Comparison of ENCODE assay signal across 13 mouse cellular contexts in genomic region chr17:10333321-10333720, GRCm38 (mm10). TPM values are rescaled to one million over a fixed set of nuclear protein-coding genes. Genes with fewer than 3 reads are reported as not detected.
A peak's percentile ranks its signal among the peaks of the same experiment; 100 is the strongest.
DNase-seq lines count a peak whose midpoint lies in the region; ATAC-seq and TF ChIP-seq lines count a peak whose summit lies in the region.
"Had no signal": no experiment of that assay in that cellular context is flagged by ENCODE, and none has a peak within 500 bp of the region (broad histone marks: within the 10 kb centered on the region; RNA-seq: fewer than 3 reads in every experiment).

No protein-coding gene starts in this region.

- intact Hi-C loops in heart, postnatal 36 days (cut with DNase I): loop anchor here (10.0 kb wide), 2 partner anchors 411 to 511 kb away; partner anchors contain the start of genes Pacrg and Prkn

- H3K9ac ChIP-seq in heart, embryonic 14.5 days (ENCODE audit: low read length): peak overlapping the region; percentile 28; the same call in 1 of the 2 replicates
- no peak overlapping the region for H3K9ac ChIP-seq in forebrain, embryonic 14.5 days (ENCODE audit: low read length)
- H3K9ac ChIP-seq in midbrain, embryonic 11.5 days (ENCODE audit: low read length): 0 out of 2 replicates have a peak overlapping the region, but pooled peaks have one; percentile 9
- H3K9ac ChIP-seq: liver, embryonic 13.5 days had no signal

- H3K4me3 ChIP-seq in heart, embryonic 14.5 days (ENCODE audit: control insufficient read depth in 1 of 2, insufficient read depth in 1 of 2, low read depth in 1 of 2, low read length in 2 of 2): no peak overlapping the region
- no peak overlapping the region for H3K4me3 ChIP-seq in cortical plate, adult 2 months (ENCODE audit: insufficient read depth, low read length)
- no peak overlapping the region for H3K4me3 ChIP-seq in forebrain, embryonic 14.5 days (ENCODE audit: low read depth, low read length)
- no peak overlapping the region for H3K4me3 ChIP-seq in midbrain, embryonic 11.5 days (ENCODE audit: low read depth, low read length)
- H3K4me3 ChIP-seq: liver, embryonic 13.5 days had no signal

- no peak for DNase-seq in heart, postnatal 36 days
- no peak for DNase-seq in forebrain, embryonic 14.5 days (ENCODE audit: low spot score)
- no peak for DNase-seq in midbrain, embryonic 11.5 days (ENCODE audit: low spot score, missing footprints)
- no peak for DNase-seq in retina, embryonic 14.5 days (ENCODE audit: low spot score)
- no peak for DNase-seq in embryo, embryonic 10.5 days (ENCODE audit: low spot score)
- no peak for DNase-seq in spleen, adult 12 weeks (ENCODE audit: low spot score)
- DNase-seq: cerebellum, adult 2 months; kidney, adult 2 months; liver, embryonic 13.5 days; lung, postnatal 14 days had no signal

- no peaks in the 10 kb centered on the region for H3K27me3 ChIP-seq in heart, embryonic 14.5 days (ENCODE audit: control insufficient read depth, insufficient read depth, low read length)
- H3K27me3 ChIP-seq in forebrain, embryonic 14.5 days (replicated peaks; ENCODE audit: control insufficient read depth, insufficient read depth, low read length): no peaks in the 10 kb centered on the region
- H3K27me3 ChIP-seq in midbrain, embryonic 11.5 days (ENCODE audit: control insufficient read depth, insufficient read depth, low read length): no peaks in the 10 kb centered on the region
- H3K27me3 ChIP-seq: CH12.LX had no signal

- H3K4me2 ChIP-seq in heart, embryonic 14.5 days (ENCODE audit: low read length): no peak overlapping the region
- H3K4me2 ChIP-seq in forebrain, embryonic 14.5 days (ENCODE audit: low read length): no peak overlapping the region
- H3K4me2 ChIP-seq in midbrain, embryonic 11.5 days: no peak overlapping the region
- H3K4me2 ChIP-seq: liver, embryonic 13.5 days had no signal

- H3K36me3 ChIP-seq in heart, embryonic 14.5 days (ENCODE audit: control insufficient read depth, insufficient read depth, low read length): no peaks in the 10 kb centered on the region
- H3K36me3 ChIP-seq in forebrain, embryonic 14.5 days (ENCODE audit: control insufficient read depth, insufficient read depth, low read length): no peaks in the 10 kb centered on the region
- H3K36me3 ChIP-seq in midbrain, embryonic 11.5 days (ENCODE audit: control insufficient read depth, insufficient read depth, low read length): no peaks in the 10 kb centered on the region
- H3K36me3 ChIP-seq: liver, embryonic 13.5 days had no signal

- 45% methylated on average over 8 of the region's 8 CpGs for WGBS in heart, embryonic 14.5 days
- 88% methylated on average over 8 of the region's 8 CpGs for WGBS in forebrain, embryonic 14.5 days
- 92% methylated on average over 8 of the region's 8 CpGs for WGBS in midbrain, embryonic 11.5 days

- TF ChIP-seq CTCF in cortical plate, adult 2 months (IDR thresholded peaks at IDR 0.05; ENCODE audit: extremely low read depth, insufficient read depth, low read length): no peak

- no peaks in the 10 kb centered on the region for H3K9me3 ChIP-seq in heart, embryonic 14.5 days (ENCODE audit: control insufficient read depth, low read length)
- H3K9me3 ChIP-seq in forebrain, embryonic 14.5 days (replicated peaks; ENCODE audit: control insufficient read depth, low read length): no peaks in the 10 kb centered on the region
- H3K9me3 ChIP-seq in midbrain, embryonic 11.5 days (ENCODE audit: control insufficient read depth, low read length): no peaks in the 10 kb centered on the region
- H3K9me3 ChIP-seq: liver, embryonic 13.5 days had no signal

- H3K27ac ChIP-seq in heart, embryonic 14.5 days (replicated peaks in 1 of 2; ENCODE audit: control insufficient read depth in 1 of 2, insufficient read depth in 1 of 2, low read depth in 2 of 2, low read length in 2 of 2): peak overlapping the region; percentile 38 to 98
- 0 out of 2 replicates have a peak overlapping the region, but pooled peaks have one; percentile 41 for H3K27ac ChIP-seq in cortical plate, adult 2 months (ENCODE audit: insufficient read depth, low read length)
- H3K27ac ChIP-seq in forebrain, embryonic 14.5 days (ENCODE audit: low read depth, low read length): peak overlapping the region; percentile 93; the same call in 1 of the 2 replicates
- H3K27ac ChIP-seq in midbrain, embryonic 11.5 days (ENCODE audit: low read depth, low read length): peak overlapping the region; percentile 38; the same call in 1 of the 2 replicates
- H3K27ac ChIP-seq: liver, embryonic 13.5 days had no signal

- no peak for TF ChIP-seq POLR2A in cortical plate, adult 2 months (IDR thresholded peaks at IDR 0.05; ENCODE audit: extremely low read depth, insufficient read depth, low read length)

- ATAC-seq in heart, embryonic 14.5 days (ENCODE audit: insufficient number of reproducible peaks, insufficient read depth, low FRiP score, low read depth): no peak
- ATAC-seq in forebrain, embryonic 14.5 days: no peak
- no peak for ATAC-seq in midbrain, embryonic 11.5 days (ENCODE audit: low FRiP score)

- H3K4me1 ChIP-seq in heart, embryonic 14.5 days (ENCODE audit: control insufficient read depth in 2 of 2, insufficient read depth in 2 of 2, low read length in 2 of 2): peaks cover 22 to 51% of the 10 kb centered on the region in 2 experiments
- peaks cover 5% of the 10 kb centered on the region; the same call in 1 of the 2 replicates for H3K4me1 ChIP-seq in cortical plate, adult 2 months (ENCODE audit: control insufficient read depth, insufficient read depth, low read length)
- peaks cover 20% of the 10 kb centered on the region for H3K4me1 ChIP-seq in forebrain, embryonic 14.5 days (ENCODE audit: control insufficient read depth, insufficient read depth, low read length)
- H3K4me1 ChIP-seq in midbrain, embryonic 11.5 days (ENCODE audit: control insufficient read depth, insufficient read depth, low read length): peaks cover 43% of the 10 kb centered on the region

RNA-seq across cellular contexts. Expression of gene Qk, which starts 13.7 kb away (rescaled TPM):
- polyA plus RNA-seq in heart, embryonic 14.5 days (2014; fragmentation: Nextera tagmentation; extraction: Ambion mirVana): 71.8 and 76.2 TPM in 2 replicates
- 100 to 1,000 TPM; 419 to 431 TPM for total RNA-seq in heart, postnatal 36 days (2021)
- 263 and 285 TPM in 2 replicates for polyA plus RNA-seq in cortical plate, adult 2 months (2012; rRNA removed)
- polyA plus RNA-seq in forebrain, embryonic 14.5 days (2014; fragmentation: Nextera tagmentation; extraction: Ambion mirVana): 46.6 and 53.3 TPM in 2 replicates
- polyA plus RNA-seq in midbrain, embryonic 11.5 days (2014; fragmentation: Nextera tagmentation; extraction: Ambion mirVana): 63.2 and 73.7 TPM in 2 replicates

Comparison
In these comparisons a context has a peak if more than half of its experiments do, and no peak if none do; other contexts are left out.
1. H3K27ac ChIP-seq: peak in every context shown above with its lines; median percentile 93 in forebrain, embryonic 14.5 days; 68 in heart, embryonic 14.5 days; 41 in cortical plate, adult 2 months; 38 in midbrain, embryonic 11.5 days.